Mouse (Mus musculus): ENCODE measurements at regions not wholly inside any gene's neighbourhood (a gene's known extent, or its start where the extent isn't known, plus 50 kb on each side); places are given as distances from the start of the nearest gene placed in this dataset.
"Not testable (repeated sequence)": the region's sequence is repeated elsewhere in the genome, so short reads cannot be mapped to it uniquely, and the experiment has no call there.

DNA sequence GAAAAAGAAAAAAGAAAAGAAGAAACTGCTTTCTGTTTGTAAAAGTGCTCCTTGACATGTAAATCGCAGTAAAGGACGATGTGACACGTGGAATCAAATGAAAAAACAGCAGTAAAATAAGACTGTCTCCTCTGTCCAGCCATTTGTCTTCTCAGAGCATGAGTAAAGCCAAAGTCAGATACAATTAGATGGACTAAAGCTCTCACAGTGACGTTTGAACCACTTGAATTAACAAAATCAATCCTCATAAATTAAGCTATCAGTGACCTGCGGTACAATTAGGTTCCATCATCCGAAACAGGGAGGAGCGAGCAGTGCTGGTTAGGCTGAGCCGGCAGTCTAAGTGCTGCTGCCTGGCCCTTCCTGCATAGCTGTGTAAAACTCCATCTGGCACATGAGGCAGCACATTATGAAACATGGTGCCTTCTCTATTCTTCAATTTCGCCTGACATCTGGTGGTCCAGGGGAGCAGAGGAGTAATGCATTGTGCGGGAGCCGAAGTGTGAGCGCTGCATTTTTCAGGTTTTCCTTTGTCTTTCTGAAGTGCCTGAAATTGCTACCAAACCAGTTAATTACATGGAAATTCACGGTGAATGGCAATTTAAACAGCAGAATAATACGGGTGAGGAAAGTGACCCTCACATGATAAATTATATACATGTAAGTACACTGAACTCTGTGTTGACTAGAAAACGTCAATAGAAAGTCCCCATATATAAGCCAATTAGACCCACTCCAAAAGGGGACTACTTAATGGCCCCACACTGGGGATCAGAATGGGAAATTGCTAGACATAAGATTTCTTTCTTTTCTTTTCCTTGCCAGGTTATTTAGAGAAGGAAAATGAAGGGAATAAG is 118.1 kb downstream of the Mmrn1 start:
- no peak for DNase-seq
- intact Hi-C loops (cut with DNase I; ENCODE audit: low total_unique reads), result no loop called here

DNA sequence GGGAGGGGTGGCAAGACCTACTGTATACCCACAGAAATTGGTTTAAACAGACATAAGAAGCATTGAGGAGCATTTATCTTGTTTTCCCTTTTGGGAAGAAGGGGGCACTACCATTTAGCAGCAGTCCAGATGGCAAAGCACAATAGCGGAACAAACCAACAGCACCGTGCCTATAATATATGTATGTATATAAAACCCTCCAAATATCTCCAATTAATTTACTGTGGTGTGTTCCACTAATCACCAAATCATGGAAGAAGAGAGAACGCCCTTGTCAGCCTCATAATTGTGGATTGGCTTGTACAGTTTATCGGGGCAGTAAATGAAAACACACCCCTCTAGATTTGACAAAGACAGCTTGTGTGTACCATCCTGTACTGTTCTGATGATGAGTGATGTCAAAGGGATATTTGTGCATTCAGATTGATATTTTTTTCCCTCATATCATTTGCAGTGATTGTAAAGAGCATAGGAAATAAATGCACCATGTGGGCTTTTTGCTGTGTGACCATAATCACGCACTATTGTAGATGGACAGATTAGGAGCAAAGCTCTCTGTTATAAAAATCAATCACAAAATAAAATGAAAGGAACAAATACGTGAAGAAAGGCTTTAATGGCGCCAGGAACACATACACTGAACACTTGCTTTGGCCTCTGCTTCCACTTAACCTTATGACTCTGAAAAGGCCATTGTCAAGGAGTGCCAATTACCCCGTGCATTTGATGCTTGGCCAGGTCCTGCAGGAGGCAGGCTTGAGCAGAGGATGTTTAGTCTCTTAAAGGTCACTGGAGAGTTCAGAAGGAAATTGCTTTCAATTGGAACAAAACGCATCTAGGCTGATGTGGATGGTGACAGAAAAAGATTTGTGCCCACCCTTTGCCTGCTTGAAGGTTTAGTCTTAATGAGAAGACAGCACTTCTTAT is 119.0 kb downstream of the Mmrn1 start:
- intact Hi-C loops (cut with DNase I; ENCODE audit: low total_unique reads), result no loop called here

DNA sequence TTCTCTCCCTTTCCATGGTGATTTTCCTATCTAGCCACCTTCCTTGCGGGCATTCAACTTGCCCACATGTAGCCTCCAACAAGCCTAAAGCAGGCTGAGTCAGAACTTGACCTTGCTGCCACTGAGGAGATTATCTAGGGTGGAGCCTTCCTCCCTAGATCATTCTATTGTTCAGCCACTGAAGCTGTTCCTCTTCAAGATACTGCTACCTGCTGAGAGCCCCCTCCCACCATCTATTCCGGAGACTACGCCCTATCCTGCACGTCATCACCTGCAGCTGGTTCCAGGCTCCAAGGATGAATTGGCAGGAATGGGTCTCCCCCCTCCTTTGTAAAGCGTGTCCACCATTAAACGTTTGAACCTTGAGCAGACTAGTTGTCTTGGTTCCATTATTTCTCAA is 122.9 kb downstream of the Mmrn1 start:
- DNase-seq; intact Hi-C loops (cut with DNase I; ENCODE audit: low total_unique reads): not testable (repeated sequence)

More for the DNA sequence above, 119.0 kb downstream of the Mmrn1 start:
- no peak for DNase-seq

DNA sequence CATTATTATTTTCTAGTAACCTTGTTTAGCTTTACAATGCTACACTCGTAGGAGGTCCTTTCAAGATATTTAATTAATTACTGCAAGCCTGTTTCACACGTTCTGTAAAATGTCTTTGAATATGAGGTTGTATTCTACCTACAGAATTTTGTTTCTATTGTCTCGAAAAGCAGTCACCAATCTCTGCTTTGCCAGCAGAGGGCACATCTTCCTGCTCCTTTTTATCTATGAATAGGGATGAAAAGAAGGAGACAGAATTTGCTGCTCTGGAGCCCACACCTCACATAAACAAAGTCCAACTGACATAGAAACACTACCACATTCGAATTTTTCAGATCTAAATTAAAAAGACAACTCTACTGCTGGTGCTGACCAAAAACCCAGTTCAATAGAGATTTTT is 117.0 kb upstream of the Ccser1 start:
- intact Hi-C loops (cut with DNase I; ENCODE audit: low total_unique reads), result no loop called here
- DNase-seq, result no peak

DNA sequence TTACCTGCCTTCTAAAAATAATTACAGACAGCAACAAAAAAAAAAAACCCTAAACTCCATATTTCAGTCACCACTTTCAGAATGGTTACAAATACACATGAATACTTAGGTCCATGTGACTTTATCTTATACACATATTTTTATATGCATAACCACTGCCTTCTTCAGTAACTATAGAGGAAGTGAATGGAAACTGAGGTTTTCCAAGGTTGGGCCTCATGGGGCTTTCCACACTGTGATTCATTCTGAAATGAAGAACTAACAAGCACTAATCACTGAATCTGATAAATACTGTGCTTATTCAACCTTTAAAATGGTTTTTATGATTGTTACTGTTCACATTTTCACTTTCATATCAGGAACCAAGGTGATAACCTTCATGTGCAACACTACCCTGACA is 114.4 kb upstream of the Ccser1 start:
- intact Hi-C loops (cut with DNase I; ENCODE audit: low total_unique reads), result loop anchor here (5.0 kb wide), 1 partner anchor 232 kb away; no protein-coding TSS in a partner anchor
- no peak for DNase-seq

DNA sequence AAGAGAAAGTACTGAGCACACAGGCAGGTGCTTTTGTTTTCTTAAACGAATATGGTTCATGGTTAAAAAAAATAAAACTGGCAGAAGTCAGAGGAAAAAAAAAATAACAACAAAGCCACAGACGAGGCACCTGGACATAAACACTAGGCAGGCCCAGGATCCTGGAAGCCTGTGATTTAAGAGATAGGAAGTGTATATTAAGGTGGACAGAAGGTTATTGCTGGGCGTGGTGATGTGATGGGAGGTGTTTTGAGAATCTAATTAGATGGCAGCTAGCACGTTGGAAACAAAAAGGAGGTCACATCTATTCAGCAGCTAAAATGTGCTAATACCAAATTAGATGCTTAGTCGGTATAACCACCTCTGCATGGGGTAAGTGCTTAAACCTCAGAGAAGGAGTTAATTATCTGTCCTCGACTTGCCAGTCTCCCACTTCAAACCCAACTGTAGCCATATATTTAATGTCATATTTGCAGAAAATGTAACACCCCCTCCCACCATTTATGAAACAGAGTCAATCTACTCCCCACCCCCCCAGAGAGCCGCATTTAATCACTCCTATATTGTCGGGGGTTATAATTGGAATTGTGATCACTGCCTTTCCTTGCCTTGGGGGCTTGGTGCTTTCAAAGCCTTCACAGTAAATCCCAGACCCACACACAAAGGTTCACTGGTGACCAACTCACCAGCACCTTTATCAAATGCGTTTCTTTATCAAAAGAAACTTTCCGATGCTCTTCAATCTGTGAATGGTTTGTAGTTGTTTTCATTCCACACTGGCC is 113.4 kb upstream of the Ccser1 start:
- intact Hi-C loops (cut with DNase I; ENCODE audit: low total_unique reads), result loop anchor here (5.0 kb wide), 1 partner anchor 231 kb away; no protein-coding TSS in a partner anchor
- no peak for DNase-seq

DNA sequence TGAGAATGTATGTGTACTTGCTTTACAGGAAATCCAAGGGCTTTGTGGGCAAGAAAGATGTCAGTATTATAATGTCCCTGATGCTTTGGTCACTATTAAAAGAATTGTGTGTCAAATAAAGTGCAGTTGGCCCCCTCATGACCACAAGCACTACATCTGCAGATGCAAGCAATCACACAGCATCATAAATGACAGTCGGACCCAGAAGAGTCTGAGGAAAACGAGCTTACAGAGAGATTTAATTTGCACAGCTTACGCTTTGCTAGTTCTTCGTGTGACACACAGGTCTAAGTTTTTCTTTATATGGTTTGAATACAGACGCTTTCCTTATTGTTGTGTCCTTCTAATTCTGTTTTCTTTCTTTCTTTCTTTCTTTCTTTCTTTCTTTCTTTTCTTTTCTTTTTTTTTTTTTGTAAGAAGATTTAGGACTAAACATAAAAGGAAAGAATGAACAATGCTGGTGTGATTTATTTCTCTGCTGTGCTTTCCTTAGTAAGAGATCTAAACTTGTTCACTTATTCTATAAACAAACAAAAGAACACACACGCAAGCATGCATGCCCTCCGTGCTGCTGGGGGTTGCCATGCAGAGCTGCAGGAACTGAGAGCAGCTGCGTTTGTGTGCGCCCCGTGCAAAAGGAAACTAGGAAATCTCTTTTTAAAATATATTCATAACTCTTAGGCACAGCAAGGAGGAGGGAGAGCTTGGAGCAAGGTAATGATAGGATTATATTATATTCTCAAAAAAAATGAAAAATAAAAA is 112.6 kb upstream of the Ccser1 start:
- intact Hi-C loops (cut with DNase I; ENCODE audit: low total_unique reads), result loop anchor here (5.0 kb wide), 1 partner anchor 230 kb away; no protein-coding TSS in a partner anchor
- DNase-seq, result no peak

DNA sequence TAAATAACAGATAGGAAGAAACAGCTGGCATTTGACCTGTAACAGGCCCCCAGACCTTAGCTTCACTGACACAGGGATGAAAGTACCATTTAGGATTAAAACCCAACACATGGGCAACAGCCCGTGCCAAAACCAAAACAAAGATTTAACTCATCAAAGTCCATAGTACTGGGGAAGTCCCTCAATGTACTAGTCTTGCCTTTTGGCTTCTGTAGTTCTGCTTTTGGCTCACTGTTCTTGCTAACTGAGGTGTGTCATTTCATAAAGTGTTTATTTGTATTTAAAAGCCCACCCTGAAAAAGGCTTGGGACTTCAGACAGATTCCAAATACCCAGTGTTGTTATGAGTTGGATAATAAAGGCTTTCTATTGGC is 112.0 kb upstream of the Ccser1 start:
- no peak for DNase-seq
- intact Hi-C loops (cut with DNase I; ENCODE audit: low total_unique reads), result loop anchor here (5.0 kb wide), 1 partner anchor 229 kb away; no protein-coding TSS in a partner anchor

DNA sequence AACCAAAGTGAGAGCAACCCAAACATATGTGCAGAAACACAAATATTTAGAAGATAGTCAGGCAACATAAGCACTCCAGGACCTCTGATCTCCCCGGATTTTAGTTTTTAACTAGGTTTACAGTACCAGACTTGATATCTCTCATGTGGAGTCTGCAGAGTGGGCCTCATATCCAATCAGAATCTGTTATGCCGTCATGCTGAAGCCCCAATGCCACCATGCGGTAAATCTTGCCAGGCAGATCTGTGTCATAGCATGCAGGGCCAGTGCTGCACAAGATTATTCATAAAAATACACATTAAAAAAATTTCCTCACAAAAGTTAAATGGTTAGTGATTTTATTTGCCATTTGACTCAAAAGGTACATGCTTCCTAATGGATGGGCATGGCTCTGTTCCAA is 106.9 kb upstream of the Ccser1 start:
- DNase-seq, result no peak
- intact Hi-C loops (cut with DNase I; ENCODE audit: low total_unique reads), result no loop called here

DNA sequence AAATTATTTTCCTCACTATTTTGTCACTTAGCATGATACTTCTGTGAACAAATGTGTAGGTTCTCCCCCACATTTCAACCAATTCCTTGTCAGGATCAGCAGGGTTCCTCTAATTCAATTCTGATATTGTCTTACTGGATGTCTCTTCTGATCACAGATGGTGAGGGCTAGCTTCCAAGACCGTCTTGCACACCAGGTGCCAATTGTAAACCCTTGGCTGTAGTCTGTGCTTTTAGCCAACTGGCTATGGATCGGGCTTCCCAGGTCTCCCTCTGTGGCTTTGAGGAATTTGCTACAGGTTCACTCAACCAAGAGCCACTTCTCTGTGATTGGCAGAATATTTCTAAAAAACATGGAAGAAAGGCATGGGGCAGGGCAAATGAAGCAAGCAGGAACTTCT is 106.3 kb upstream of the Ccser1 start:
- intact Hi-C loops (cut with DNase I; ENCODE audit: low total_unique reads), result no loop called here

DNA sequence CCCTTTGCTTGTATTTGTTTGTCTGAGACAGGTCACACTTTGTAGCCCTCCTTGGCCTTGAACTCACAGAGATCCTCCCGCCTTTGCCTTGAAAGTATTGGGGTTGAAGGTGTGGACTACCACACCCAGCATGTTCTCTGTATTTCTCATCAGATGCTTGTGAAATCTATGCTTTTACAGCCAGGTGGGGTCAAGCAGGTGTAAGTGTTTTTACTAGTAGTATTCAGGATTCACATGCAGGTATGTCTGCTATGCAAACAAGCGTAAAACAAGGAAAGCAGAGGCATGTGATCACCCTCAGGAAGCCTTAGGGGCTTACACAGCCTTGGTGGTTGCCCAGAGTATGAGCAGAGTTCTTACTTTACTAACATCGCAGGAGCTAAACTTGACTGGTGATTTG is 105.4 kb upstream of the Ccser1 start:
- intact Hi-C loops (cut with DNase I; ENCODE audit: low total_unique reads), result no loop called here
- DNase-seq, result no peak

More for the DNA sequence above, 106.3 kb upstream of the Ccser1 start:
- no peak for DNase-seq

DNA sequence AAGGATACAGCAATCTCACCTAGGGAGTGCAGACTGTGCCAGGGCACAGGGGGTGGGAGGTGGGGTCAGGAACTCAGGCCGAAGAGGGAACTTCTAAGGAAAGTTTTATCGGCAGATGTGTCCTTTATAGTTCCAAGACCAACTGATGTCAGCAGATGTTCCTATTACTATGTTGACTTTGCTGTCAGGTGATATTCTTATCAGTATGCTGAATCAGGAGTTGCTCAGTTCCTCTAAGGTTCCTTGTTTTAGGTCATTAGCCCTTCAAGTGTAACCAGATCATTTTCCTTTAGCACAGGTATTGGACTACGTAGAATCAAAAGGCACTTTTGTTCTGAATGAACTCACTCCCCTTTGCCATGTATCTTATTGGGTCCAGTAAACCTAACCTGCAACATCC is 101.6 kb upstream of the Ccser1 start:
- DNase-seq, result no peak
- intact Hi-C loops (cut with DNase I; ENCODE audit: low total_unique reads), result no loop called here

DNA sequence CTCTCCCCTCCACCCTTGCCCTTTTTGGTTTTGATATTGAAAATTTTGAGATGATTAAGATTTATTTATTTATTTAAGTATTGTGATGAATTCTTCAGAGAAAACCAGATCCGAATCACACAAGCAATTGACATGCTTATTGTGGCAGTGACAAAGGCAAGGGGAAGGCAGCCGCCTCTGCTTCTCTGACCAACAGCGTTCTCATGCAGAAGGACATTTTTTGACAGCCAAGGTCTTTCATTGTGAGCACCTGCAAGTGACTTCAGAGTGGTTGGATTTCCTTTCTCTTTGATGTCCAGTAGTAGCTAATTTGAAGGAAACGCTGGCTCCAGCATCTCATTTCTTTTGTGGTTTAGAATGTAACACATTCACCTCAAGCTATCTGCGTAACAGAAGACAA is 99.5 kb upstream of the Ccser1 start:
- no peak for DNase-seq
- intact Hi-C loops (cut with DNase I; ENCODE audit: low total_unique reads), result no loop called here

DNA sequence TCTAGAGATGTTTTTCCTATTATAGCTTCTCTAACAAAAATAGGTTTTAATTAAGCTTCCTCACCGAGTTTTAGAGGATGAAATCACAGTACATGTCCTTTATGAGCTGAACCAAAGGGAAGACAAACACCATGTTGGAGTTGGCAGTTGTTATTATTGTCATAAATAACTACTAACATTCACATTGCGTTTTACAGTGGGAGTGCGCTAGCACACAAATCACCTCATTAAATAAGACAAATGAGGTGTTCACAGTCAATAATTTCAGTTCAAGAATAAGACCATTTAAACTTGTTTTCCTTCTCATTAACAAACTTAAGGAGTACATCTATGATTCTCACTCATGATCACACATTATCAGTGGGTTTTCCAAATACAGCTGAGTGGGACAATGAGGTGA is 96.8 kb upstream of the Ccser1 start:
- intact Hi-C loops (cut with DNase I; ENCODE audit: low total_unique reads), result no loop called here
- DNase-seq, result no peak

DNA sequence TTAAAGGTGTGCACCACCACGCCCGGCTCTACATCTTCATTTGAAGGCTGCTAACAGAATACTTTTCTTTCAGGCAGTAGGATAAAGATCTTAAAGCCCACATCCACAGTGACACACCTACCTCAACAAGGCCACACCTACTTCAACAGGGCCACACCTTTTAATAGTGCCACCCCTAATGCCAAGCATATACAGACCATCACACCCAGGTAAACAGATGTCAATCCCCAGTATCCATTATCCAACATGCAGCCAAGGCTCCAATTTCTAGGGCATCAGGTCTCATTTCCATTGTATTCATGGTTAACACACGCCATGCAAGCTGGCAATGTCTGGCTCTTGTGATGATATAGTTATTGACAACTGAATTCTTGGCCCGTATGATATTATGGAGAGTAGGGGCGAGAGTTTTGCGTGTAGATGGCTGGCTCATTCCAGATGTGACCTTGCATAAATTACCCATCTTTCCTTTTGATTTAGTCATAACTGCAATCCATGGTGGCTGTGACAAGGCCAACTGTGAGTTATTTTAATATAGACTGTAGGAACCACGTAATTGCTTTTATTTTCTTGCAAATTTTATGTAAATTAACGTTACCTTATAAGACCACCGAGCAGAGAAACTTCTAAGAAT is 80.7 kb upstream of the Ccser1 start:
- DNase-seq, result no peak
- intact Hi-C loops (cut with DNase I; ENCODE audit: low total_unique reads), result no loop called here

DNA sequence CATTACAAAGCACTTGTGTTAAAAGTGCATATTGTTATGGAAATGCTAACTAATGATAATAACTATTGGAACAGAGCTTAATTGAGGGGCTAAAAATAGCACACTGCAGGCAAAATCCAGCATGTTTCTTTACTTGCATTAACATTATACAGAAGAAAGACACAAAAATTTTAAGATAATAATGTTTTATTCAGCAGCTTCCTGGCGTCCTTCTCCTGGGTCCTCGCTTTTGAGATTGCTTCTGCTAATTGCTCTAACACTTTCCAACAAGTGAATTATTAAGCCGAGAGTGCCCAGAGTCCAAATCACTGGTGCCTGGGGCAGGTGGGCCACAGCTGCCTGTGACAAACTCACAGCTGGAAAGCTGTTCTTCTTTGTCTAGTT is 80.2 kb upstream of the Ccser1 start:
- DNase-seq, result no peak
- intact Hi-C loops (cut with DNase I; ENCODE audit: low total_unique reads), result no loop called here

DNA sequence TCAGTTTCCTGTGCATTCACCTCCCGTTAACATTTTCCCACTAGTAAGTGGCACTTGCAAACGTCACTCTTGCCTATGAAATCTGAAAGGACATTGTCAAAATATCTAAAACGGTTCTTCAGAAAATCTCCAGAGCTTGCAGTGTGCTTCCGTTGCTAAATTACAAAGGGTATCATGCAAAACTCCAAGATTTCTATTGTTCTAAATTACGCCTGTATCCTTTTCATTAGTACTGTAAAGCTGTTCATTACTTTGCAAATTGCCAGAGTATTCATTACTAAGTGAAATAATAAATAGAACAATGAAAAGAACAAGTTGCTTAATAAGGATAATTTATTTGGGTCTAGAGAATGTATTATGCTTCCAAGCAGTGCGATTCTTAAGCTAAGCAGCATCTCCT is 78.2 kb upstream of the Ccser1 start:
- DNase-seq, result no peak
- intact Hi-C loops (cut with DNase I; ENCODE audit: low total_unique reads), result no loop called here

DNA sequence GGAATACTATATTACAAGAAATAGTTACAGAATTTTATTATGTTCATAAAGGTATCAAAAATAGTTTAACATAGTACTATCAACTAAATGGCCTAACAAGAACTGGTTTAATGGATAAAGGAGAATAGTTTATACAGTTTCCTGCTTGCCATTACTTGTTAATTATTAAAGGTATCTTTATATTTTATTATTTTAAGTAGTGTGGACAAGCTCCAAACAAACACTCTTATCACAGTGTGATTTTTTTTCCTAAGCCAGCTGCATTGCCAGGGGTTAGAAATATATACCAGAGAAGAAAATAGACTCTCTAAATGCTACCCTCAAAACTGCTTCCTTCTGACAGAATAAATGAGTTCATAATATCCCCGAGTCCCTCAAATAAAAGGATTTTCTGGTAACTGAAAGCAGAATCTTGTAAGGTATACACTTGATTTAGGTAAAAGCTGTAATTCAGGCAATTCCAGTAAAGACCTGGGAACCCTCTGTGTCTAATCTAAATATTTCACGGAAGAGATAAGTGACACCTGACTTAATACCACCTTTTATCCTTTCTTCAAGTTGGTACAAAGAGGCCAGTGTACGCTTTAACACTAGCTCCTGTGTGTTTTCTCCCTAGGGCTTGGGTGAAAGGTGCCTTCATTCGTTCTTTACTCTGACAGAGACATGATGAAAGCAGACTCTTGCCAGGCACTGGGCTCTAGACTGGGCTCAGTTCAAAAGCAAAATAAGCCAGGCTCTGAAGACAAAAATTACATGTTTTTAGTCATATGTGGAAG is 76.5 kb upstream of the Ccser1 start:
- intact Hi-C loops (cut with DNase I; ENCODE audit: low total_unique reads), result no loop called here
- no peak for DNase-seq

All from gastrocnemius, postnatal 14 days (tissue).